Mouse (Mus musculus) hematopoietic multipotent progenitor cell, adult 10-12 weeks (in vitro differentiated cells): ENCODE results near the gene Olfr403. TPM values are rescaled to one million over a fixed set of nuclear protein-coding genes. Genes with fewer than 3 reads are reported as not detected.

Experiments
- polyA plus RNA-seq: library from polyadenylated mRNA; stranded (reverse); fragments of >175 nt; gene quantifications from 2 replicates; pipeline ENCODE4 v1.2.3, GENCODE M21; 2012; ENCODE audit warnings: low replicate concordance

Olfr403 gene
- 0.04 TPM in 1 of 2 replicates, not detected in the other for polyA plus RNA-seq

GRCm38 (mm10) chr11:74185949-74186348 lies at the start of gene Olfr403:
Gene Olfr403, plus strand, starts transcription at chr11:74186249.

GRCm38 (mm10) chr11:74153229-74153628 lies 32.8 kb upstream of the Olfr403 start, which contains the start of gene Olfr402:
Gene Olfr402, plus strand, starts transcription at chr11:74153529.

GRCm38 (mm10) chr11:74211279-74211678 lies 25.2 kb downstream of the Olfr403 start, which contains the start of gene Olfr43:
Gene Olfr43, minus strand, starts transcription at chr11:74211379.

Other genes starting within 250 kb of the Olfr403 start
- not detected in 2 replicates for gene Olfr23, start 249.6 kb upstream of the Olfr403 start, polyA plus RNA-seq
- not detected in 2 replicates for gene Olfr397, start 225.4 kb upstream of the Olfr403 start, polyA plus RNA-seq
- not detected in 2 replicates for gene Olfr398, start 195.8 kb upstream of the Olfr403 start, polyA plus RNA-seq
- gene Olfr139, start 129.7 kb upstream of the Olfr403 start, polyA plus RNA-seq, result not detected in 2 replicates
- not detected in 2 replicates for gene Olfr399, start 129.6 kb upstream of the Olfr403 start, polyA plus RNA-seq
- not detected in 2 replicates for gene Zfp616, start 116.3 kb upstream of the Olfr403 start, polyA plus RNA-seq
- gene Olfr401, start 72.5 kb upstream of the Olfr403 start, polyA plus RNA-seq, result not detected in 2 replicates
- gene Olfr402, start 32.7 kb upstream of the Olfr403 start, polyA plus RNA-seq, result not detected in 2 replicates
- gene Olfr43, start 25.1 kb downstream of the Olfr403 start, polyA plus RNA-seq, result not detected in 2 replicates
- gene Olfr406, start 73.6 kb downstream of the Olfr403 start, polyA plus RNA-seq, result not detected in 2 replicates
- gene Olfr59, start 97.5 kb downstream of the Olfr403 start, polyA plus RNA-seq, result not detected in 2 replicates
- gene Olfr410, start 151.8 kb downstream of the Olfr403 start, polyA plus RNA-seq, result not detected in 2 replicates
- not detected in 2 replicates for gene Olfr411, start 166.4 kb downstream of the Olfr403 start, polyA plus RNA-seq
- gene Olfr412, start 175.8 kb downstream of the Olfr403 start, polyA plus RNA-seq, result not detected in 2 replicates